Mouse (Mus musculus): ENCODE measurements around the gene Psmb2. TPM values are rescaled to one million over a fixed set of nuclear protein-coding genes. Genes with fewer than 3 reads are reported as not detected.
A peak's percentile ranks its signal among the peaks of the same experiment; 100 is the strongest.

Psmb2 gene
- polyA plus RNA-seq, 1 experiment, result 166 TPM

DNA sequence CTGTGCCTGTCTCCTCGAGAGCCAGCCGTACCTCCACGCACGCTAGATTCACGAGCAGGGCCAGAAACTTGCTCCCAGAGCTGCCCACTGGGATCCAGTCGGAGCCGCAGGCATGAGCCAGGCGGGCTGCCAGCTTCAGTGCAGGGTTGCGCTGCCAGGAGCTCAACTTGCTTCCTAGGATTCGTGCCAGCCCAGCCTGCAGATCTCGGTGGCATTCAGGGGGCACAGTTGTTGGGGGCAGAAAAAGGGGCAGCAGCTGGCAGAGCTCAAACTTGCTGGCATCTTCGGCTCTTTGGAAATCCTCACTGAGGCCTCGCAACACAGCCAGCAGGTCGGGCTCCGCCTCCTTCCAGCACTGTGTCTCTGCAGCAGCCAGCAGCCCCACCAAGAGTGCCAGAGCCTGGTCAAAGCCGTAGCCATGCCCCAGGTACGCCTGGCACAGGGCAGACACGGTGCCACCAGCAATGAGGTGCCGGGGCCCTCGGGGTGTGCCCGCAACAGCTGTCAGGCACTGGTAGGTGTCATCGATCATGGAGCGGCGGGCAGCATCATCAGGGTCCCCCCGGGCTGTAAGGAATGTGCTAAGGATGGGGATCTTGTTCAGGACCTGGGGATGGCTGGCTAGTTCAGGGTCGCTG lies 72.7 kb downstream of the Psmb2 start:
- Histone ChIP-seq H3K4me3 (ENCODE audit: insufficient read depth, low read length) (peak overlapping the region; percentile 96), H3K4me1 (ENCODE audit: control insufficient read depth, insufficient read depth, low read length) (peaks cover 6% of the 10 kb centered on the region; the same call in 1 of the 2 replicates), H3K27ac (ENCODE audit: insufficient read depth, low read length) (0 out of 2 replicates have a peak overlapping the region, but pooled peaks have one; percentile 8)
- TF ChIP-seq CTCF (IDR thresholded peaks at IDR 0.05; ENCODE audit: extremely low read depth, insufficient read depth, low read length), result no peak
- no peak for TF ChIP-seq POLR2A (IDR thresholded peaks at IDR 0.05; ENCODE audit: extremely low read depth, insufficient read depth, low read length)

DNA sequence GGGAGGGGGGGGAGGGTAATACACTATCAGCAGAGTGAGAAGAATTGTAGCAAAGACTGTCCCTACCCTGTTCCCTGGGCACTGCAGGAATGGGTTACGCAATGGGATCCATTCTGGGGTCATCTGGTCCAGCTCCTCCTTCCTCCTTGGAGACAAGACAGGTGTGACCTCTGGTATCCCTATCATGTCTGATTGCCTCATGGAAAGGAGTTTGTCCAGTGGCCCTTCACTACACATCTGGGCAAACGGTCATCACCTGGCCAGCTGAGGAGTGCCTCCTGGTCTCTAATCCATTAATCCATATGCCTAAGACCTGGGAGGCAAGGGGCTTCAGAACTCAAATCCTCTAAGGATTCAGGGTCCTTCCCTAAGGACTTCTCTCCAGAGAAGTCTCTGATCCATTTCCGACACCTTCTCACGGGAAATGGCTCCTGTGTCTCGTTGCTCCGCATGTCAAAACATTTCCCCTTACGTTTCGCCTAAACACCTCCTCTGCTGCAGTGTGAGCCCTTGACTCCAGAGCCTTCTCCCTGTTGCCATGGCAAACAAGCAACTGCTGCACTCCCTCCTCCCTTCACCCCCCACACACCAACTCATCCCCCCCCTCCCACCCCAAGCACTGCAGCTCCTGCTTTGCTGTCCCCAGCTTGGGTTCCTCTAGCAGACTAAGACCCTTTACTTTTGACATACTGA lies 73.6 kb downstream of the Psmb2 start:
- peak overlapping the region; percentile 96 for H3K4me3 ChIP-seq (ENCODE audit: insufficient read depth, low read length)
- TF ChIP-seq CTCF (IDR thresholded peaks at IDR 0.05; ENCODE audit: extremely low read depth, insufficient read depth, low read length) (no peak), POLR2A (IDR thresholded peaks at IDR 0.05; ENCODE audit: extremely low read depth, insufficient read depth, low read length) (no peak)
- no peak overlapping the region for H3K27ac ChIP-seq (ENCODE audit: insufficient read depth, low read length)
- H3K4me1 ChIP-seq (ENCODE audit: control insufficient read depth, insufficient read depth, low read length), result peaks cover 6% of the 10 kb centered on the region; the same call in 1 of the 2 replicates

DNA sequence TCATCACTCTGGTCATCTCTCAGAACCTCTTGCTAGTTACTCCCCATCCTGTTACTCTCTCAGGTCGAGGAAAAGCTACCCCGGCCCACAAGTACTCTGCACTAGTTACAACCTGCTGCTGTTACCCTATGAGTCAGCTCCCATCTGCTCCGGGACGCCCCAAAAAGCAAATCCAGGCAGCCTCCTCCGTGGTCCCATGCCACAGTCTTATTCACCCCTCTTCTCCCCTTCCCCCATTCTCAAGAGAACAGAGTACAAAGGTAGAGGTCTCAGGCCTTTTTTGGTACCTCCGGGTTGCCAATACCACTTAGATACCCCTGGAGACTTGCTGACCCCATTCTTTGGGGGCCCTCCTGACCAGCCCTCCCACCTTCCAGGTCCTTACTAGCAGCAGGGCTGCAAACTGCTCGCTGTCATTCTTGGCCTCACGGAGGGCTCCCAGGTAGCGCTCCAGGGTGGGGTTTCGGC lies 74.2 kb downstream of the Psmb2 start:
- Histone ChIP-seq H3K4me3 (ENCODE audit: insufficient read depth, low read length) (peak overlapping the region; percentile 96), H3K4me1 (ENCODE audit: control insufficient read depth, insufficient read depth, low read length) (peaks cover 6% of the 10 kb centered on the region; the same call in 1 of the 2 replicates), H3K27ac (ENCODE audit: insufficient read depth, low read length) (peak overlapping the region; percentile 69; the same call in 1 of the 2 replicates)
- TF ChIP-seq CTCF (IDR thresholded peaks at IDR 0.05; ENCODE audit: extremely low read depth, insufficient read depth, low read length) (no peak), POLR2A (IDR thresholded peaks at IDR 0.05; ENCODE audit: extremely low read depth, insufficient read depth, low read length) (no peak)

GRCm38 (mm10) chr4:126752024-126752607 lies 74.7 kb downstream of the Psmb2 start:
- TF ChIP-seq POLR2A (IDR thresholded peaks at IDR 0.05; ENCODE audit: extremely low read depth, insufficient read depth, low read length) (no peak), CTCF (IDR thresholded peaks at IDR 0.05; ENCODE audit: extremely low read depth, insufficient read depth, low read length) (no peak)
- Histone ChIP-seq H3K4me1 (ENCODE audit: control insufficient read depth, insufficient read depth, low read length) (peaks cover 6% of the 10 kb centered on the region; the same call in 1 of the 2 replicates), H3K4me3 (ENCODE audit: insufficient read depth, low read length) (peak overlapping the region; percentile 96), H3K27ac (ENCODE audit: insufficient read depth, low read length) (peak overlapping the region; percentile 71)

DNA sequence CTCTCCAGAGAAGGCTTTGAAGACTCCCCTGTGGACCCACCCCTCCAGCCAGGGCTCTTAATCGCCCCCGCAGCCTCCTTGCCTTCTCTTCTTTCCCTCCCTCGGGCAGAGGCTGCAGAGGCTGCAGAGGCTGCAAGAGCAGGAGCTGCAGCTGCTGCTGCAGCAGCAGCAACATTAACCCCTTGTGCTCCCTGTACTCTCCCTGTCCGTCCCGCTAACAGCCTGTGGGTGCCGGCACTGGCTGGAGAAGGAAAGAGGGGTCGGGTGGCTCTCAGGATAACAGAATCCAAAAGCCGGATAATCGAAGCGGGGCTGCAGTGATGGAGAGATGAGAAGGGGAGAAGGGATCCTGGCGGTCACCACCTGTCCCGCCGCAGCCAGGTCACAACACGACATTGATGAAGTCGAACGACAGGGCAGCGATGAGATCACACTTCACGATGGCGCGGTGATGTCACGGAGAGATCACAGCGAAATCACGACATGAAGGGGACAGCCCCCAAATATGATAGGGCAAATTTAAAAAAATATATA lies 75.2 kb downstream of the Psmb2 start:
- Histone ChIP-seq H3K4me1 (ENCODE audit: control insufficient read depth, insufficient read depth, low read length) (peaks cover 6% of the 10 kb centered on the region; the same call in 1 of the 2 replicates), H3K4me3 (ENCODE audit: insufficient read depth, low read length) (peak overlapping the region; percentile 96), H3K27ac (ENCODE audit: insufficient read depth, low read length) (peak overlapping the region; percentile 71)
- TF ChIP-seq POLR2A (IDR thresholded peaks at IDR 0.05; ENCODE audit: extremely low read depth, insufficient read depth, low read length) (no peak), CTCF (IDR thresholded peaks at IDR 0.05; ENCODE audit: extremely low read depth, insufficient read depth, low read length) (no peak)

DNA sequence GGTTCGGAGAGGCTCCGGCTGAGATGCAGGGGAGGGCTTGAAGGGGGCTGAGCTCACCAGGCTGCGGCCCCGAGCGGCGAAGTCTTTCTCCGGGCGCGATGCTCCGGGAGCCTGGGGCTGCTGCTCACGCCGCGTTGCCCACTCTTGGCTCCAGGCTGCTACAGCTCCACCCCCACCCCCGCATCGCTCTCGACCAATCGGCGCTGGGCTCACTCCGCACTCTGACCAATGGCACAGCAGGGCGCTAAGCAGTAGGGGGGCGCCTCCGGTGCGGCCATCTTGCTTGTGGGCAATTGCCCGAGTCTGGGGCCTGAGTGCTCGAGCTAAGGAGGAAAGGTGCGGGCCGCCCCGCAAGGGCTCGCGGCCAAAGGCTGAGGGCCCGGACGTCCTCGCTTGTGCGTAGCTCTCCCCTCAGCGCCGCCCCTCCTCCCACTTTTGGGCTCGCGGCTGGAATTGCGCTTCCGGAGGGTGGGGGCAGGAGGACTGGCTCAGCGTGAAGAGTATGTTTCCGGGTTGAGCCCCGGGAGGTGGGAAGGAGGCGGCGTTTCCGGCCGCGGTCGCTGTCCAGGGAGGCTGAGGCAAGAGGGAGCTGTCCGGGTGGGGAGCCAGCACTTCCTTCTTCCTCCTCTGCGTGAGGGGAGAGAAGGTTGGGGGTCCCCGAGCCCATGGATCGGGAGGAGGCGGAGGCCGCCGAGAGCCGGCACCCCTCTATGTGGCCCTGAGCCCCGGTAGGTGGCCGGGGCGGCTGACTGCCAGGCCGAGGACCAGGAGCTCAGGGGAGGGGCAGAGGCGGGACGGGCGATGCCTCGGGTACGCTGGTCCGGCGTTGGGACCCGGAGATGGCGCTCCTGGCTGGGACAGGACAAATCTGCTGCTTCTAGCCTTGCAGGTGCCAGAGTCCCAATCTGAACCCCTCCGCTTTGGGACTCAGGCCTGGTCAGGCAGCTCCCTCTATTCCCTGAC lies 76.1 kb downstream of the Psmb2 start, which contains the start of the genes Ncdn and AU040320:
Gene Ncdn, minus strand, starts transcription at position 171 of the 963 bp plus-strand sequence.
Gene AU040320, plus strand, starts transcription at position 277 of the 963 bp plus-strand sequence.
- Histone ChIP-seq H3K27ac (ENCODE audit: insufficient read depth, low read length) (peak within 1 kb of the TSS; percentile 93), H3K4me1 (ENCODE audit: control insufficient read depth, insufficient read depth, low read length) (peaks cover 6% of the 10 kb centered on the region; the same call in 1 of the 2 replicates), H3K4me3 (ENCODE audit: insufficient read depth, low read length) (peak within 1 kb of the TSS; percentile 96)
- TF ChIP-seq CTCF (IDR thresholded peaks at IDR 0.05; ENCODE audit: extremely low read depth, insufficient read depth, low read length), result no peak
- peak; percentile 90 for TF ChIP-seq POLR2A (IDR thresholded peaks at IDR 0.05; ENCODE audit: extremely low read depth, insufficient read depth, low read length)

GRCm38 (mm10) chr4:126754231-126754611 lies 76.8 kb downstream of the Psmb2 start:
- Histone ChIP-seq H3K27ac (ENCODE audit: insufficient read depth, low read length) (no peak overlapping the region), H3K4me1 (ENCODE audit: control insufficient read depth, insufficient read depth, low read length) (peaks cover 4% of the 10 kb centered on the region; the same call in 1 of the 2 replicates), H3K4me3 (ENCODE audit: insufficient read depth, low read length) (peak overlapping the region; percentile 96)
- TF ChIP-seq POLR2A (IDR thresholded peaks at IDR 0.05; ENCODE audit: extremely low read depth, insufficient read depth, low read length), result no peak
- no peak for TF ChIP-seq CTCF (IDR thresholded peaks at IDR 0.05; ENCODE audit: extremely low read depth, insufficient read depth, low read length)

DNA sequence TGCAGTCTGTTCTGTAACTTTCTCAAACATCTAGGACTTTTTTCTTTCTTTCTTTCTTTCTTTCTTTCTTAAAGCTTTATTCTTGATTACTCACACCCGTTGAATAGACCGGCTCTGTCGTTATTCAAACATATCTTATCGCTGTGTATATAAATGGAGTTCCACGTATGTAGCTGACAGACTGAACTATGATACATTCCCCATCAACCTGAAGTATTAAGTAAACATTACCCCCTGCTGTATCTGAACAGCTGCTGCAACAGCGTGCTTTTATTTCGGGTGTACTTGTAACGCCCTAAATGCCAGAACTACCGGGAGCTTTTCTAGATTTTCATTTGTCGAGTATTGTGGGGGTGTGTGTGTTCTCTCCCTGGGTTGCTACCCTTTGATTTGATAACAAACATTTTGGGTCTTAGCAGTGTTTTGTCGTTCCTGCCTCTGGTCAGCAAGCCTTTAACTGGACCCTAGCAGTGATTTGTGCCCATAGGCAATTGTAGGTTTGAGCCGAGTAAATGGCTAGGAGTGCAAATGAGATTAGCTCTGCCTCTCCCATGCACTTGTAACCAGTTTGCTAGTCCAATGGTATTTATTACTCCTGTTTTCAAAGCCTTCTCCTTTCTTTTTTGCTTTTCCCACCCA lies 77.4 kb downstream of the Psmb2 start:
- Histone ChIP-seq H3K4me1 (ENCODE audit: control insufficient read depth, insufficient read depth, low read length) (peaks cover 4% of the 10 kb centered on the region; the same call in 1 of the 2 replicates), H3K4me3 (ENCODE audit: insufficient read depth, low read length) (no peak overlapping the region; the same call in 1 of the 2 replicates), H3K27ac (ENCODE audit: insufficient read depth, low read length) (no peak overlapping the region)
- TF ChIP-seq CTCF (IDR thresholded peaks at IDR 0.05; ENCODE audit: extremely low read depth, insufficient read depth, low read length) (no peak), POLR2A (IDR thresholded peaks at IDR 0.05; ENCODE audit: extremely low read depth, insufficient read depth, low read length) (no peak)
